Mouse (Mus musculus): ENCODE data around the gene Odaph. TPM values are rescaled to one million over a fixed set of nuclear protein-coding genes. Genes with fewer than 3 reads are reported as not detected.

Odaph gene
- polyA plus RNA-seq, 1 experiment from 2014 or later, result not detected

DNA sequence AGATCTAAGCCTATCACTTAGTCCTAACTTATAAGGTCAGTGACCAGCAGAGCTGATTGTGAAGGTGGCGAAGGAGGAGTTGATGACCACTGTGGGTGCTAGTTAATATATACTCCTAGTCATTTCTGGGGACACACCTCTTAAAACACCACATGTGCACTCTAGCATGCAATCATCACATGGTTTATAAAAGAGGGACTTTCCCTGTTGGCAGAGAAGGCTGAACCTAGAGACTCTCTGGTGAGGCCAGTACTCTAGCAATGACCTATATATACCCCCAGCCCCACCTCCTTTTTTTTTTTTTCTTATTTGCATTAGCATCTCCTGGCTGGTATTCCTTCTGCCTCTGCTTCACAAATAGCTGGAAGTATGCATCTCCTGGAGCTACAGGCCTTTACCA lies 25.9 kb upstream of the Odaph start:
- Histone ChIP-seq H3K4me1 (ENCODE audit: control insufficient read depth, insufficient read depth, low read length) (peaks cover 15% of the 10 kb centered on the region), H3K4me3 (ENCODE audit: low read length) (peak overlapping the region; percentile 71), H3K27ac (ENCODE audit: low read depth, low read length) (peak overlapping the region; percentile 95; the same call in 1 of the 2 replicates), H3K27me3 (ENCODE audit: control insufficient read depth, insufficient read depth, low read length) (no peaks in the 10 kb centered on the region), H3K4me2 (replicated peaks; ENCODE audit: low read depth, low read length) (peak overlapping the region; percentile 69), H3K9ac (ENCODE audit: low read depth, low read length) (peak overlapping the region; percentile 80; the same call in 1 of the 2 replicates), H3K9me3 (ENCODE audit: control insufficient read depth, low read length) (no peaks in the 10 kb centered on the region), H3K36me3 (ENCODE audit: control insufficient read depth, insufficient read depth, low read length) (peaks cover 14% of the 10 kb centered on the region)
- WGBS, result 79% methylated on average over 1 of the region's 1 CpGs
- ATAC-seq (ENCODE audit: low FRiP score, low TSS enrichment), result no peak

GRCm38 (mm10) chr5:91962259-91962638 lies 25.0 kb upstream of the Odaph start:
- Histone ChIP-seq H3K4me1 (ENCODE audit: control insufficient read depth, insufficient read depth, low read length) (peaks cover 15% of the 10 kb centered on the region), H3K27me3 (ENCODE audit: control insufficient read depth, insufficient read depth, low read length) (no peaks in the 10 kb centered on the region), H3K36me3 (ENCODE audit: control insufficient read depth, insufficient read depth, low read length) (peaks cover 6% of the 10 kb centered on the region), H3K9me3 (ENCODE audit: control insufficient read depth, low read length) (no peaks in the 10 kb centered on the region), H3K4me3 (ENCODE audit: low read length) (peak overlapping the region; percentile 71), H3K9ac (ENCODE audit: low read depth, low read length) (peak overlapping the region; percentile 80), H3K27ac (ENCODE audit: low read depth, low read length) (peak overlapping the region; percentile 95), H3K4me2 (replicated peaks; ENCODE audit: low read depth, low read length) (peak overlapping the region; percentile 69)
- 0% methylated on average over 14 of the region's 14 CpGs for WGBS
- no peak for ATAC-seq (ENCODE audit: low FRiP score, low TSS enrichment)

DNA sequence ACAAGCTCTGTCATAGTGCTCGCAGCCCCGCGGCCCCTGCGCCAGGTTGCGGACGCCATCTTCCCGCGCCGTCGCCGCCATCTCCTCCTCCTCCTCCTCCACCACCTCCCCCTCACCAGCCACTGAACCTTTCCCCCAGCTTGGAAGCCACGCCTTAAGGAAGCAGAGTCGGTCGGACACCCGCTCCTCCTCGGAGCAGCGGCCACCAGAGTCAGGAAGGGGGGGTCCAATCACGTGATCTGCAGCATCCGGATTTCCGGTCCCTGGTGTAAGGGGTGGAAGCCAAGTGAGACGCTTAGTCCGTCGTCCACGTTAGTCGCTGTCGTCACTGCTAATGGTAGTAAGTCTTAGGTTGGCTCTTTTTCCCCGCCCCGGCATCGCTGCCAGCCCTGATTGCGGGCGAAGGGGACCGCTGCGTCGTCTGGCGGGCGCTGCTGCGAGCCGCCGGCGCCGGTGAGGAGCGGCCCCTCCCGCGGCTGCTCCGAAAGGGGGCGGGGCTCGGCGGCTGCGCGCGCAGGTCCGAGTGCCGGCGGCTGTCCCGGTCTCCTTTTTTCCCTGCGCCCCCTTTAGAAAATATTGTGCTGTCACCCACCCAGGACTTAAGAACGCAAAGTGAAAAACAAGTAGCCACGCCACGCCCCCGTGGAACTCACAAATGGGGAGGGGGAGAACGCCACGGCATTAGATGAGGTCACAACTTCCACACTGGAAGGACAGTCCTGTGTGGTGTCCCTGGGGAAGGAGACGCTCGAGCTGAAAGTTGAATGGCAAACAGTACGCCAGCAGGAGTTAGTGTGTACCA lies 24.4 kb upstream of the Odaph start, which contains the start of gene Rchy1:
Gene Rchy1, minus strand, starts transcription at position 430 of the 802 bp plus-strand sequence.
- peak within 1 kb of the TSS; percentile 80 for H3K9ac ChIP-seq (ENCODE audit: low read depth, low read length)
- peaks cover under 1% of the 10 kb centered on the region; the same call in 1 of the 2 replicates for H3K36me3 ChIP-seq (ENCODE audit: control insufficient read depth, insufficient read depth, low read length)
- peak within 1 kb of the TSS; percentile 95 for H3K27ac ChIP-seq (ENCODE audit: low read depth, low read length)
- H3K4me2 ChIP-seq (replicated peaks; ENCODE audit: low read depth, low read length), result peak within 1 kb of the TSS; percentile 71
- under 1% methylated on average over 65 of the region's 65 CpGs for WGBS
- no peaks in the 10 kb centered on the region for H3K9me3 ChIP-seq (ENCODE audit: control insufficient read depth, low read length)
- H3K4me1 ChIP-seq (ENCODE audit: control insufficient read depth, insufficient read depth, low read length), result peaks cover 15% of the 10 kb centered on the region
- ATAC-seq (ENCODE audit: low FRiP score, low TSS enrichment), result peak; percentile 99
- H3K27me3 ChIP-seq (ENCODE audit: control insufficient read depth, insufficient read depth, low read length), result no peaks in the 10 kb centered on the region
- H3K4me3 ChIP-seq (ENCODE audit: low read length), result peak within 1 kb of the TSS; percentile 71

- Histone ChIP-seq H3K36me3 (ENCODE audit: control insufficient read depth, insufficient read depth, low read length) (0 out of 2 replicates have a peak, but pooled peaks cover 5% of the 10 kb centered on the region), H3K4me2 (replicated peaks; ENCODE audit: low read depth, low read length) (no peak overlapping the region), H3K27me3 (ENCODE audit: control insufficient read depth, insufficient read depth, low read length) (no peaks in the 10 kb centered on the region), H3K9ac (ENCODE audit: low read depth, low read length) (no peak overlapping the region), H3K27ac (ENCODE audit: low read depth, low read length) (no peak overlapping the region), H3K4me3 (ENCODE audit: low read length) (no peak overlapping the region), H3K9me3 (ENCODE audit: control insufficient read depth, low read length) (no peaks in the 10 kb centered on the region), H3K4me1 (ENCODE audit: control insufficient read depth, insufficient read depth, low read length) (no peaks in the 10 kb centered on the region)
- ATAC-seq (ENCODE audit: low FRiP score, low TSS enrichment), result no peak
- 88% methylated on average over 3 of the region's 3 CpGs for WGBS
These were observed 15.2 kb upstream of the Odaph start for GRCm38 (mm10) chr5:91972046-91972445.

DNA sequence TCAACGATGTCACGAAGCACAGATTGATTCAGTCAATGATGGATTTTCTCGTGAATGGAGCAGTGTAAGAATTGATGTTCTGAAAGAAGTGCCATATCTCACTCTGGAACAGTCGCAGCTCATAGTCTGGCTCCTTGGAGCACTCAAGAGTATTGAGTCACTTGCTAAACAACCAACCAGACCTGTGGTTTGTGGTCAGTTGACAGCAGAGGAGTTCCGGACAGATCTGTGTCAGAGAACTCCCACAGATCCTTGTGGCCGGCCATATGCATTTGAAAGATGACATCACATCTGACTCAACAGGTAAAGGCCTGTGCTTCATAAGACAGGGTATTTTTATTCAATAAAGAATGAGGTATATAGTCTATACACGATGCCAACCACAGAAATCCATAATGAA lies 13.3 kb upstream of the Odaph start:
- ATAC-seq (ENCODE audit: low FRiP score, low TSS enrichment), result no peak
- Histone ChIP-seq H3K4me2 (replicated peaks; ENCODE audit: low read depth, low read length) (no peak overlapping the region), H3K27ac (ENCODE audit: low read depth, low read length) (no peak overlapping the region), H3K9ac (ENCODE audit: low read depth, low read length) (no peak overlapping the region), H3K4me1 (ENCODE audit: control insufficient read depth, insufficient read depth, low read length) (no peaks in the 10 kb centered on the region), H3K27me3 (ENCODE audit: control insufficient read depth, insufficient read depth, low read length) (no peaks in the 10 kb centered on the region), H3K4me3 (ENCODE audit: low read length) (no peak overlapping the region), H3K9me3 (ENCODE audit: control insufficient read depth, low read length) (no peaks in the 10 kb centered on the region), H3K36me3 (ENCODE audit: control insufficient read depth, insufficient read depth, low read length) (0 out of 2 replicates have a peak, but pooled peaks cover 5% of the 10 kb centered on the region)
- 90% methylated on average over 7 of the region's 7 CpGs for WGBS

GRCm38 (mm10) chr5:91975758-91976157 lies 11.5 kb upstream of the Odaph start:
- Histone ChIP-seq H3K4me2 (replicated peaks; ENCODE audit: low read depth, low read length) (no peak overlapping the region), H3K27ac (ENCODE audit: low read depth, low read length) (no peak overlapping the region), H3K36me3 (ENCODE audit: control insufficient read depth, insufficient read depth, low read length) (no peaks in the 10 kb centered on the region), H3K4me1 (ENCODE audit: control insufficient read depth, insufficient read depth, low read length) (no peaks in the 10 kb centered on the region), H3K4me3 (ENCODE audit: low read length) (no peak overlapping the region), H3K27me3 (ENCODE audit: control insufficient read depth, insufficient read depth, low read length) (no peaks in the 10 kb centered on the region), H3K9me3 (ENCODE audit: control insufficient read depth, low read length) (no peaks in the 10 kb centered on the region), H3K9ac (ENCODE audit: low read depth, low read length) (no peak overlapping the region)
- 89% methylated on average over 9 of the region's 9 CpGs for WGBS
- no peak for ATAC-seq (ENCODE audit: low FRiP score, low TSS enrichment)

- H3K9me3 ChIP-seq (ENCODE audit: control insufficient read depth, low read length), result no peaks in the 10 kb centered on the region
- H3K27ac ChIP-seq (ENCODE audit: low read depth, low read length), result no peak overlapping the region
- ATAC-seq (ENCODE audit: low FRiP score, low TSS enrichment), result no peak
- WGBS, result 78% methylated on average over 10 of the region's 10 CpGs
- H3K36me3 ChIP-seq (ENCODE audit: control insufficient read depth, insufficient read depth, low read length), result no peaks in the 10 kb centered on the region
- H3K9ac ChIP-seq (ENCODE audit: low read depth, low read length), result no peak overlapping the region
- H3K4me2 ChIP-seq (replicated peaks; ENCODE audit: low read depth, low read length), result no peak overlapping the region
- no peaks in the 10 kb centered on the region for H3K27me3 ChIP-seq (ENCODE audit: control insufficient read depth, insufficient read depth, low read length)
- no peak overlapping the region for H3K4me3 ChIP-seq (ENCODE audit: low read length)
- no peaks in the 10 kb centered on the region for H3K4me1 ChIP-seq (ENCODE audit: control insufficient read depth, insufficient read depth, low read length)
These were observed 10.5 kb upstream of the Odaph start for GRCm38 (mm10) chr5:91976566-91977396.

- H3K36me3 ChIP-seq (ENCODE audit: control insufficient read depth, insufficient read depth, low read length), result no peaks in the 10 kb centered on the region
- no peak for ATAC-seq (ENCODE audit: low FRiP score, low TSS enrichment)
- WGBS, result 81% methylated on average over 2 of the region's 2 CpGs
- H3K9ac ChIP-seq (ENCODE audit: low read depth, low read length), result no peak overlapping the region
- H3K4me1 ChIP-seq (ENCODE audit: control insufficient read depth, insufficient read depth, low read length), result no peaks in the 10 kb centered on the region
- H3K4me3 ChIP-seq (ENCODE audit: low read length), result no peak overlapping the region
- H3K4me2 ChIP-seq (replicated peaks; ENCODE audit: low read depth, low read length), result no peak overlapping the region
- H3K27ac ChIP-seq (ENCODE audit: low read depth, low read length), result no peak overlapping the region
- H3K9me3 ChIP-seq (ENCODE audit: control insufficient read depth, low read length), result no peaks in the 10 kb centered on the region
- H3K27me3 ChIP-seq (ENCODE audit: control insufficient read depth, insufficient read depth, low read length), result no peaks in the 10 kb centered on the region
These were observed 9.9 kb upstream of the Odaph start for GRCm38 (mm10) chr5:91977397-91977770.
